Mouse (Mus musculus): ENCODE measurements around the gene Clec16a.
A peak's percentile ranks its signal among the peaks of the same experiment; 100 is the strongest.

Gene Clec16a

DNA sequence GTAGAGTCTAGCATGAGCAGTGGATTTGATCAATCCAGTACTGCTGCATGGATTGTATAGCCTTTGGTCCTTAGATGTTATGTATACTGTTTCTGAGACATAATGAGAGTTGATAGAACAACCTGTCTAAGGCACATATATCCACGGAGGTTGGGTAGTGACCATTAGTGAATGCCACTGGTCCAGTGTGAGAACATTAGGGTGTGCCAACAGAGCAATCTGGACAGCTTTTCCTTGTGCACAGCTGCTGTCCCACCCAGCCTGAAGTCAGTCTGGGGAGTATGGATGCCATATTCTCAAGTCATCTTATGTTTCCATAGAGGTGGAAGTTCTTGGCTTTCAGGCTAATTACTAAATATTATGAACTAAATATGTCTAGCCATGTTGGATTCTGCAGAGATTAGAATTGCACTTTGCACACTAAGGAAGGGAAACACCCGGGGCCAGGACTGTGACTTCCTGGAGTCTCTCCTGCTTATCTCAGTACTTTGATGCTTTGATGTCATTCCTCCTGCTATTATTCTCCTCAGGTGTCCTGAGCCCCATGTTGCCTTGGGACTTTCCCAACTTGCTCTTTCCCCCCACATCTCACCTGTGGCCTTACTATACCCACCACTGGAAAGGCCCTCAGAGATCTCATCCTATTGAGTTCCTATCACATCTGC, 36.2 kb downstream of the Clec16a start:
- no peak for DNase-seq (ENCODE audit: low spot score in 2 of 2)

DNA sequence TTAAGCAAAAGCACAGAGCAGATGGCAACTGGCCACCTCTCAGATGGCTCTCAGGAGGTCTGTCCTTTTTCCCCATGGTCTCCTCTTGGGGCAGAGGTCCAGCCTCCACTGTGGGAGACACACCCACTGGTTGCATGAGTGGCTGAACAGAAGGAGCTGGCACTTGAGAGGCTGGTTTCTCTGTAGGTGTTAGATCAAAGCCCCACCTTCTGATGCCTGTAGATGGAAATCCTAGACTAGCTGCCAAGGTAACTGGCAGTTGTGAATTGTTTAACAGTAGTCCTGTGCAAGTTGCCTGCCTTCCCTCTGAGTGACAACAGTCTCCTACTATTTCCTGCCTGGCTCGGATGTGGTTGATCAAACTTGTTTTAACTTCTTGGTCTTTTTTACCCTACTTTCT, 40.0 kb downstream of the Clec16a start:
- no peak for DNase-seq (ENCODE audit: low spot score in 2 of 2)

DNA sequence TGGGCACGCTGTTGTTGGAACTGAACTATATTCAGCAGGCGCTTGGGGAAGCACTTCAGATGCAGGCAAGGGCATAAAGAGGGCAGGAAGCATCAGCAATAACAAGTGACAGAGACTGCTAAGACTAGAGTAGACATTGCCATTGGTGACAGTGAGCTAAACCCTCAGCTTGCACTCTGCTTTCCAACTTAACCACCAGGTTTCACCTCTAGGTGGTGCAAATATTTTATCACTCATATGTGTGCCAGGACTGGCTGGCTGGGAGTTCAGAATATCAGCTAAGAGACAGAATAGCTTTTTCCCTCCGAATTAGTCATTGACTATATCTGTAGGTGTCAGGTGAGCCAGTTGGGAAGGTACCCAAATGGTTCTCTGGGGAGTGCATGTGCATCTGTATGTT, 41.4 kb downstream of the Clec16a start:
- no peak for DNase-seq (ENCODE audit: low spot score in 2 of 2)

DNA sequence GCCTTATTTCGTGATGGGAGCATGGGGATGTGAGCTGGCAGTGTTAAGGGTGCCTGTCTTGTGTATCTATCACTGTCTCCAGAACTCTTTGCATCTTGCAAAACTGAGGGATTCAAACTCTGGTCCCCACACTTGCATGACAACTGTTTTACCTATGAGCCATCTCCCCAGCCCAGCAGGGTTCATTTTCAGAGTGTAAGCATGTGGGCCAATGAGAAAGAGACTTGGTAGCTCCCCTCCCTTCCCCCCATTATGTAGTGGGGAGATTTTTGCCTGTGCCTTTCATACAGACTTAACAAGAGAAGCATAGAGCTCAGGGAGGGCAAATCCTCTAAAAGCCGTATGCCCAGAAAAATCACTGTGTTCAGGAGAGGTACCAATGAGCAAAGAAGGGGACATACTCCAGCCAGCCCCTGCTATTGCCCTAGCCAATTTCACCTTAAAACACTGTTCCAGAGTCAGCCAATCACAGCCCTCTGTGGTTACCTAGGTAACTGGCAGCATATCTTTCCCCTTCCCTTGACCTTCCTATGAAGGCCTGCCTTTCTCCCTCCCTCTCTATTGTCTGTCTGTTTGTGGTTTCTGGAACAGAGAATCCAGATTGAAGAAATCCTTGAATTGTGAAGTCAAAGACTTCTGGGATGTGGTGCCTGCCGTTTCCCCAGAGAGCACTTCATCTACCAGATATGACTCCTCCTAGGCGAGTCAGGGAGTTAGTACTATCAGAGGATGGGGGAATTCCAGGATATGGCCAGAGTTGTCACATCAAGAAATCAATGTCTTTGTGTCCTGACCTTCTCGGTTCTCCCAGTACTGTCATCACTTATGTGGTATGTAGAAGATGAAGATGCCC, 55.0 kb downstream of the Clec16a start:
- DNase-seq (ENCODE audit: low spot score in 2 of 2) = no peak

DNA sequence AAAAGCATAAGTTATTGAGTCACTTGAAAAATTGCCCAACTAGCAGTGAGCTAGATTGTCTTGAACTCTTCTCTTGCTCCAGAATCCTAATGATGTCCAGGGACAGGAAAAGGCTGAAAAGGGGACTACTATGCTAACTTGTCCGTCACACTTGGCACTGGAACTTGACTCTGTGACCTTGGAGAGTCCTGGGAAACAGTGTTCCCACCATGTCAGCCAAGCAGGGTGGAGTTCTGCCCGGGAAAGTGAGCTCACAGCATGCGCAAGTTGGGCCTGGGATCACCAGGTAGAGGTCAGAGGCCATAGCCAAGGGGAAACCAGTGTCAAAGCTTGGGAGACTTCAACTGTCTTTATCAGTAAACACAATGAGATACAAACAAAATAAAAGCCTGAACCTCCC, 62.7 kb downstream of the Clec16a start:
- no peak for DNase-seq (ENCODE audit: low spot score in 2 of 2)

DNA sequence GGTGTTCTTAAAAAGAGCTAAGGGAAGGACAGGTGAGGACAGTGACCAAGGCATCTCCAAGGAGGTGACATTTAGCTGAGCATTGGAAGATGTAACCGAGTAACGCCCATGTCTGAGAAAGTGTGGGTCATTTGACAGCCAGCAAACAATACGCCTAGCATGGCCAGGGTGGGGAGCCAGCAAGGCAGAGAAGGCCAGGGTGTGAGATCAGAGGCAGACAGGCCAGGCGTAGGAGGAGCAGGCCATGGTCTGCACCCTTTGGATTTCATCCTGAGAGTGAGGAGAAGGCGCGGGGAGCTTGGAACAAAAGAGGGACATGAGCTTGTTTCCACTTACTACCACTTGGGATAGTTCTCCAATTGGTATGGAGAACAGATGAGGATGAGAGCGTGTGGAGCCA, 64.8 kb downstream of the Clec16a start:
- DNase-seq (ENCODE audit: low spot score in 2 of 2) = no peak

DNA sequence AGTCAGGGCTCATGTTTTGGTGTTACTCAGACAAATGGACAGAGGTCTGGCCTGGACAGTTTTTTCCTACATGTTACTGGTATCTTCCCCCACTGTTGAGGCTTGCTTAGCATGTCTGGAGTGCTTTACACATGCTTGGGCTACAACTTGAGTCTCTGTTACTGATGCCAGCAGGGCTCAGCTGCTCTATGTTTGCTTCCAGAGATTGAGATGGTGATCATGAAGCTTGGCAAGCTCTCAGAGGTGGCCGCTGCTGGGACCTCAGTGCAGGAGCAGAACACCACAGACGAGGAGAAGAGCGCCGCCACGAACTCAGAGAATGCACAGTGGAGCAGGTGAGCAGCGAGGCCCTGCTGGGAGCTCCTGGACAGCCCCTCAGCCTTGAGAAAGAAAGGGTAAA, 65.7 kb downstream of the Clec16a start:
- DNase-seq (ENCODE audit: low spot score in 2 of 2) = no peak

DNA sequence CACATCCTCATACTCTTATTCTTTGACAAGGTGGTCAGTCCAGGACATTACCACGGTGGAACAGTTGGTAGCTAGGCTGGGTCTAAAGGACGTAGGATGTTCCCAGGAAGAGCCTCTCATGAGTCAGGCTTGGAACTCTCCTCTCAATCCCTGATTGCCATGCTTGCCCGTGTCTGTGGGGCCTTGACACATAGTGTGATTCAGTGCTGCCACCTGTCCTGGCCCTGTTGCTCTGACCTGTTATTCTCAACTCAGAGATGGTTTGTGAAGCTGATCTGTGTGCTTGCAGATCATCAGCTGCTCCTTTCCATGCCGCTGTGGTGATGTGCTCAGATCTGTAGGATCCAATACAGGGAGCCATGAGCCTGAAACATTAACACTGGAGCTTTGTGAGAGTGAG, 66.2 kb downstream of the Clec16a start:
- no peak for DNase-seq (ENCODE audit: low spot score in 2 of 2)

DNA sequence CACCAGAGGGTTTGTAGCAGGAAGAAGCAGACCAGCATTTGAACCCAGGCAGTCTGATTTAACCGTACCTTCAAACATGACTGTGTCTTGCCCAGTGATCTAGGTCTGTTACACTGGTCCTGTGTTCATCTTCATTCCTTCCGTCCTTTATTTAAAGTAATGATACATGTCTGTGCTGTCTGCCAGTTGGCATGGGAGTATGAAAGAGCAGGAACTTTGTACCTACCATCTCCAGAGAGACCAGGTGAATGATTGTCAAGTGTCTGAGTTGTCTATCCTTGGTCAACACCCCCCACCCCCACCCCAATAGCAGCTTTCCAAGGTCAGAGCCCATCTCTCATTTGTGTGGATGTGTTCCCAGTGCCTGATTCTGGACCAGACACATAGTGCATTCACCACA, 68.9 kb downstream of the Clec16a start:
- no peak for DNase-seq (ENCODE audit: low spot score in 2 of 2)

DNA sequence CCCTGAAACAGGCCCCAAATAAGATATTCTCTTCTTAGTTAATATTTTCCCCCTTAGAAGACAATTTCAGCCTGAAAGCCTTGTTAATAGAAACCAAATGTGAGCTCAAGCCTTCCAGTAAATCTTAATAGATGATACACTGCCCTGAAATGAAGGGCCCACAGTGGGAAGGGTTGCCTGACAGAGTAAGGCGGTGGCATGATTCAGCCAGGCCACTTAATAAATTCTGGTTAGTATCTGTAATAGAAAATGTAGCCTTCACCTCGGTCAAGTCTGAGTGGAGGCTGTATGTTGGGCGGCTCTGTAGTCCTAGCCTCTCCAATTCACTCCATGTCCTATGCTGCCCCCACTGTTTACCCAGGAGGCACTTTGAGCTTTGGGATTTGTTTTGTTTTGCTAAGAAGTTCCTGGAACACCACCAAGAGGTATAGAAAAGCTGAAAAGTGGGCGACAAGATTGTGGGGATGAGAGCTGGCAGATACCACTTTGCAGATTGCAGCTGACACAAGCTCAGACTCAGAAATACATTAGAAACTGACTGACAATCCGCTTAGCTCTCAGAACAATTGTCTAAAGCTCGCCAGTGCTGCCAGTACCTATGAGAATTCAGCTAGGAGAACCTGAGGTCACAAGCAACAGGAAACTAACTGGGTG, 75.9 kb downstream of the Clec16a start:
- no peak for DNase-seq (ENCODE audit: low spot score in 2 of 2)

DNA sequence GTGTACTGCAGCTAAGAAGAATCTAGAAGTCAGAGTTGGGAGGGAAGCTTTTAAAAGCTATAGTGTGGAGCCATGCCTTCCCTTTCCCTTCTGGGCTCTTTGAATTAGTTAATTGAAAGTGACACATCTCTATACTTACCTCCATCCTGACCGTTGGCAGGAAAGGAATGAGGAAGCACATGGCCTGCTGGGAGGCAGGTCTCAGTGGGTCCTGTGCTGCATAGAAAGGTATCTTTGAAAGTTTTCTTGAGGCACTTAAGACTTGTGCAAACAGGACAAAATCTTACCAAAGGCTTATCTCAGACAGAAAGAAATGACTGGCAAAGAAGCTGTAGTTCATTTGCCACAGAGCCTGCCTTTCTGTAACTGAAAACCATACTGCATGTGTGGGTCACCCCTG, 76.6 kb downstream of the Clec16a start:
- no peak for DNase-seq (ENCODE audit: low spot score in 2 of 2)

DNA sequence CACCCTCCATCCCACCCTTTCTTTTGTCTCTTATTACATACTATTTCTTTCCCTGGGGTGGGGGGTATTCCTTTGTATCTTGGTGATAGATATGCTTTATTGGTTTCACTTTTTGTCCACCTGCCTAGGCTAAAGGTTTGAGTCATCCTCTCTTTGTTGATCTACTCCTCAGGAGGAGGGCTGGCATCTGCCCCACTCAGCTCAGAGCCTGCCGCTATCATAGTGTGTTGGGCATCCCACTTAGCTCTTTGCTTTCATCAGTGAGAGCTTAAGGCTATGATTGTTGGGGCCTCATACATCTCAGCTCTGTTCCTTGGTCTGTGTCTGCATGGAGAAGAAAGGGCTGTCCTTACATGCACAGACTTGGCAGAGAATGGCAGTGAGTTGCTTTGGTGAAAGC, 81.0 kb downstream of the Clec16a start:
- DNase-seq (ENCODE audit: low spot score in 2 of 2) = no peak

DNA sequence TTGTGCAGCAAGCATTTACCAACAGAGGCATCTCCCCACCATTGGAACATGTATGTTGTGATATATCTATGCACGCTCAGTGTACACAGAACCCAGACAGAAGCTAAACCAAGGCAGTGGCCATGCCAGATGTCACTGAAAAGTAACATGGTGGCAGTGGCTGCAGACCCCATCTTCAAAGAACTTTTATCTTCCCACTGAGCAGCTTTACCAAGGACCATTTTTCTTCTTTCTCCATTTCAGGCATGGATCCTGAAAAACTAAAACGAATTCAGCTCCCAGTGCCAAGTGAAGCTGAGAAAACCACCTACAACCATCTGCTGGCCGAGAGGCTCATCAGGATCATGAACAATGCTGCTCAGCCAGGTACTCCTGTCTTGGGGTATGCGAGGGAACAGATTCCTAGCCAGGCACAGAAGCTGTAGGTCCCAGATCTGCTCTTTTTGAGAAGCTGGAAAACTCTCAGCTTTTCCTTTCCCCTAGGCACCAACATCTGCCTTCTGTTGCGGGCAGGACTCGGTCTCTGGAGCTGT, 82.1 kb downstream of the Clec16a start:
- DNase-seq (ENCODE audit: low spot score in 2 of 2) = no peak

DNA sequence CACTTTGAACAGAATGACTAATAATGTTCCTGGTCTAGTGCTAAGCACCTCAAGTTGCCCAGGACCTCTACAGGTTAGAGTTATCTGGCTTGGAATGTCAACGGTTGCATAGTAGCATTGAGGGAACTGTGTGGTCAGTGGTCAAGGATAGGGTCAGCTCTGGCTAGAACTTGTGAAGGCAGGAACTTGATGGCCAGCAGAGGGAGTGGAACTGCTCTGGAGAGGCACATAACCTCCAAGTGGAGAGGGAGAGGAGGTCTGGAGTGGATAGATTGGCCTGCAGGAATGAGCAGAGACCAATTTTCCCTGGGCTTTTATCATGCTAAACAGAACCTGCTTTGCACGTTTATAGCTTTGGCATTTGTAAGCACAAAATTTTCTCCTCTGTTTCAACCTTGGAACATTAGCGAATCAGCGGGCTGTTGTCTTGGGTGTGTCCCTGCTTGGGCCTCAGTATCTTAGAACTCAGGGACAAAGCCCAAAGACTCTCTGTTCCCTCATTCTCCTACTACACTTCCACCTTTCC, 83.0 kb downstream of the Clec16a start:
- DNase-seq (ENCODE audit: low spot score in 2 of 2) = no peak

DNA sequence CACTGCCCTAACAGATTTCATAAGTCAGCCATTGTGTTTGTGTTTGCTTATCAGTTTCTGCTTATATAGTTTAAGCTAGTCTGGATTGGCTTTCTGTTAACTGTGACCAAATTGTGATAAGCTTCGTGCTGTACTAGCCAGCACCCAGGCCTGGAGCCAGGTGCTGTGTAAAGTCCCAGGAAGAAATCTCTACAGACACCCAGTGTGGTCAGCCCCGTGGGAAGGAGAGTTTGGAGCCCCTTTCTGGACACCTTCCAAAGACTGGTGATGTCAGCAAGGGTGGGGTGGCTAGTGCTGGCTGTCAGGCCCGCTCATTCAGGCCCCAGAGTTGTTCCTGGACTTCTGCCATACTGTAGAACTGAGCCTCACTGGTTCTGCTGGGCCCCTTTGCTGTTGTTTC, 83.8 kb downstream of the Clec16a start:
- no peak for DNase-seq (ENCODE audit: low spot score in 2 of 2)

DNA sequence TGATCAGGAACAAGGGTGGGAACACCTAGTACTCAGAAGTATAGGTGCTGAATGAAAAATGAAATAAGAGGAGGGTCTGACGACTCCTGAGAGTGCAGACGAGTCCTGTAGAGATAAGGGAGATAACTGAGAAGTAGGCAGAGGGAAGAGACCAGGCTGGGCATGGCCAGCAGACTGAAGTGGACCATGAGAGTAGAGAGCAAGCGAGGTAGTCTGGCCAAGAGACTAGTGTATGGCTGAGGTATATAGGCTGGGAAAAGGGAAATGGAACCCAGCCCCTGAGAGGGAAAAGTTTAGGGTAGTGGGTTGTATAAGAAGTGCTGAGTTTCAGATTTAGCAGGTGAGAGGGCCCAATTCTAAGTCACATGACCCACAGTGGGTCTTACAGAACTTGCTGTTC, 84.2 kb downstream of the Clec16a start:
- DNase-seq (ENCODE audit: low spot score in 2 of 2) = no peak

DNA sequence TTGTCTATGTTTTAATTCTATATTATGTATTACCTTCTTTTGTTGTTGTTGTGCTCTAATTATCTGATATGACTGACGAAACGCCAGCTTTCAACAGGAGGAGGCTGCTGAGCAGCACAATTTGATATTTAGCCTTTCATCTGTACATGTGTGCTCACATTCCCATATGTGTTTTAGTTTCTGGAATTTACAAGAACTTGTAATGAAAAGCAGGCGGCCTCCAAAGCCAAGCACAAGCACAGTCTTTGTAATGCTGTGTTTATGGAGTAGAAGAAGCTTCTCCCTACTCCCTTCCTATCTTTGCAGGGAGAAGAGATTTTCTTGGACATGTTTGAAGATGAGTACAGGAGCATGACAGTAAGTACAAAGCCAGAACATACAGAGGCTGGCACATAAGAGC, 89.8 kb downstream of the Clec16a start:
- DNase-seq (ENCODE audit: low spot score in 2 of 2) = no peak

DNA sequence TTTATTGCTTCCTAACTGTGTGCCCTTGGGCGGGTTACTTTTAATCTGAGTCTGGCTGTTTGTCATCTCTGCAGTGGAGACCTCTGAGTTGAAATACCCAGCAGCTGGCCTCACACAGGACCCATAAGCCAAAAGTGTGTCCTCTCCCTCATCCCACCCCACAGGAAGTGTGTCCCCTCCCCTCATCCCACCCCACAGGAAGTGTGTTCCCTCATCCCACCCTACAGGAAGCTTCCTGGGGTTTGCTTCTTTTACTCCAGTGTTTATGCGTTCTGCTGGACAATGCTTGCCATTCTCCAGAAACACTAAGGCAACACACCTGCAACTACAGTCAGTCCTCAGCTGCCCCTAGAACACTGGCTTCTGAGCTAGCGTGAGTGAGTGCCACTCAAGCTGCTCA, 92.8 kb downstream of the Clec16a start:
- DNase-seq (ENCODE audit: low spot score in 2 of 2) = no peak

DNA sequence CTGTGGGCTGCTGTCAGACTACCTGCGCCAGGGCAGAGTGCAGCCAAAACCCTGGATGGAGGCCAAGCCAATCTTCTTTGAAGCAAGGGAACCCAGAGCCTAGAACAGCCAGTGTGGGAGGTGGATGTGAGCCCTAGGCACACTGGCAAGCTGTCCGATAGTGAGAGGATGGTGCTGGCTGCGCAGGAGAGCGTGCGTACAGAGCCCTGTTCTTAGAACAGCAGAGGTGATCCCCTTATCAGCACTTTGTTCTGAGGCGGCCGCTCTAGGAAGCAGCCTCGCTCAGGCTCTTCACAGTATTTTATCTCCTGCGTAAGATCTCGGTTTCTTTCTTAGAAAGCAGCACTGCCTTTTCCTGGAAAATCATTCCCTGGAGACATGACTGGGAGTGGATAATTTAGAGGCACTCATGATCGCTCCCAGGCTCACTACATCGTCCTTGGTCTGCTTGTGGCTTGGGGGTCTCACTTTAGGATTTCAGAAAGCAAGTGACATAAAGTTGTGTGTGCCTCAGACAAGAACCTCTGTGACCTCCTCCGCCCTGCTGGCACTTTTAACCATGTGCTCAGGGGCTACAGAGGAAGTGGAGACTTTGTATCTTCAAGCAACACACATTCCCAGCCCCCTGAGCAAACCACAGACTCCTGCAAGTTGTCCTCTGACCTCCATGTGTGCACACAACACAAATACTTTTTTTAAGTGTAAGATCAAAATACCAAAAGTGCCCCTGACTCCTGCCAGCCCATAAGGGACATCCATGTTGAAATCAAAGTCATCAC, 94.2 kb downstream of the Clec16a start:
- no peak for DNase-seq (ENCODE audit: low spot score in 2 of 2)

DNA sequence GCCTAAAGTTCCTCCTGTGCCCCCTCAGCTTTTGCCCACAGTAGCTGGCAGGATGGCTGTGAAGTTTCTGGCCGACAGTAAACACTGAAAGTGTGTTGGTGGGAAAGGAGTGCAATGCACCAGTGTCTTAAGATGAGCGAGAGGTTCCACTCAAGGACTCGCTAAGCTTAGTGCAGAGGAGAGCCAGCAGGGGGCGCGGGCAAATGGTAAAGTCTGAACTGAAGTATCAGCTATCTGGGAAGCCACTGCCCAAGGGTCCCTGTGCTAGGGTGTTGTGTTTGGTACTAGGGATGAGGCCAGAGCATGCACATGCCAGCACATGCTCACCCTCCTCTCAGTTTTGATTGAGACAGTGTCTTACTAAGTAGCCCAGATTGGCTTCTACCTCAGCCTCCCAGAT, 94.9 kb downstream of the Clec16a start:
- peak; percentile 74 to 79 for DNase-seq (ENCODE audit: low spot score in 2 of 2)

DNA sequence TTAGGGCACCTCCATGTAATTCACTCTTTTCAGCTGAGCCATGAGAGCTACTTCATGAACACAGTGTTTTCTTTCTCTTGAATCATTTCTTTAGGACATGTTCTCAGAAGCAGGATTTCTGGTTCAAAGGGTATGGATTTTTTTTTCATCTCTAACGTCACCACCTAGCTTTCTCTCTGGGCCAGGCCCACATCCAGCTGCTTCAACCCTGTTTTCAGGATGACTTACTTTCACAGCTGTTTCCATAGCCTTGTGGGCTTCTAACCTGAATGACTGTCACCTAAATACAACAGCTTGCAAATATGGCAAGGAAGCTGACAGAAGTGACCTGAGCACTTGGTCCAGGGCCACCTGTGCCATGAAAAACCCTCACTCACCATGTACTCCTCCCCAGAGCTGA, 96.0 kb downstream of the Clec16a start:
- no peak for DNase-seq (ENCODE audit: low spot score in 2 of 2)
